Mouse (Mus musculus): Measurements from ENCODE around the gene Nos1. TPM values are rescaled to one million over a fixed set of nuclear protein-coding genes. Genes with fewer than 3 reads are reported as not detected.

Nos1 gene
- polyA plus RNA-seq, 1 experiment, result not detected

- peaks cover 54% of the 10 kb centered on the region for H3K36me3 ChIP-seq (ENCODE audit: control insufficient read depth)
- H3K4me1 ChIP-seq (ENCODE audit: control insufficient read depth), result no peaks in the 10 kb centered on the region
- H3K4me3 ChIP-seq (replicated peaks), result no peak overlapping the region
- H3K9me3 ChIP-seq (ENCODE audit: control insufficient read depth, low read length), result no peaks in the 10 kb centered on the region
- TF ChIP-seq TAL1 (IDR thresholded peaks at IDR 0.05; ENCODE audit: low read length), result no peak
- TF ChIP-seq GATA1 (IDR thresholded peaks at IDR 0.05; ENCODE audit: low read length), result no peak
- no peaks in the 10 kb centered on the region for H3K27me3 ChIP-seq (ENCODE audit: control insufficient read depth)
Observed at GRCm38 (mm10) chr5:118004619-118005018, 223.8 kb downstream of the Nos1 start.

- Histone ChIP-seq H3K4me1 (ENCODE audit: control insufficient read depth) (no peaks in the 10 kb centered on the region), H3K9me3 (ENCODE audit: control insufficient read depth, low read length) (no peaks in the 10 kb centered on the region), H3K36me3 (ENCODE audit: control insufficient read depth) (peaks cover 47% of the 10 kb centered on the region), H3K4me3 (replicated peaks) (no peak overlapping the region), H3K27me3 (ENCODE audit: control insufficient read depth) (no peaks in the 10 kb centered on the region)
- no peak for TF ChIP-seq TAL1 (IDR thresholded peaks at IDR 0.05; ENCODE audit: low read length)
- no peak for TF ChIP-seq GATA1 (IDR thresholded peaks at IDR 0.05; ENCODE audit: low read length)
Observed at GRCm38 (mm10) chr5:118005728-118006127, 224.9 kb downstream of the Nos1 start.

GRCm38 (mm10) chr5:118008344-118008743 lies 227.5 kb downstream of the Nos1 start:
- Histone ChIP-seq H3K36me3 (ENCODE audit: control insufficient read depth) (peaks cover 29% of the 10 kb centered on the region), H3K4me1 (ENCODE audit: control insufficient read depth) (no peaks in the 10 kb centered on the region), H3K9me3 (ENCODE audit: control insufficient read depth, low read length) (no peaks in the 10 kb centered on the region), H3K27me3 (ENCODE audit: control insufficient read depth) (no peaks in the 10 kb centered on the region), H3K4me3 (replicated peaks) (no peak overlapping the region)
- TF ChIP-seq GATA1 (IDR thresholded peaks at IDR 0.05; ENCODE audit: low read length), result no peak
- TF ChIP-seq TAL1 (IDR thresholded peaks at IDR 0.05; ENCODE audit: low read length), result no peak

Other genes starting within 250 kb of the Nos1 start
- gene Fbxo21, start 195.7 kb downstream of the Nos1 start, polyA plus RNA-seq (2012), result 0.06 and 0.09 TPM in 2 replicates
- gene Tesc, start 246.7 kb downstream of the Nos1 start, polyA plus RNA-seq (2012), result 0.04 and 0.13 TPM in 2 replicates

All from erythroblast, embryonic 14.5 days (primary cell).